Mouse (Mus musculus) layer of hippocampus, adult 11-12 months (tissue): ENCODE results near the gene Gm45837.

Experiments
- DNase-seq: peaks from one replicate; pipeline ENCODE4 v3.0.0; 2022; ENCODE audit warnings: low spot score

Gene Gm45837

DNA sequence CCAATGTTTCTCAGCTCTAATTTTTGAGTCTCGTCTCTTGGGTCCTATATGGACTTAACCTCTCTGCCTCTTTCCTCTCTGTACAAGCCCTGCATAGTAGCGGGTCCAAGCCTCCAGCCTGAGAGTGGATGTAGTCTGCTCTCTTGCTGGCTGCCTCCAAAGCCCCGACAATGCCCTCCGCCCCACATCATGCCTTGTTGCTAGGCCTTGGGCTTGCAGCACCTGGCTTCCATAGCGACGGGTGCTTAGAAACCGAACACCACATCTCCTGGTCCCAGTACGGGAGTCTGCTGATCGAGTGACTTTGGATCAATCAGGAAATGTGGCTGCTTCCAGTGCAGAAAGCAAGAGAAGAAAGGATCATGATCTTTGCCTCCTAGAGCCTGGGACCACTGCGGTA, 32.4 kb downstream of the Gm45837 start:
- DNase-seq = no peak

DNA sequence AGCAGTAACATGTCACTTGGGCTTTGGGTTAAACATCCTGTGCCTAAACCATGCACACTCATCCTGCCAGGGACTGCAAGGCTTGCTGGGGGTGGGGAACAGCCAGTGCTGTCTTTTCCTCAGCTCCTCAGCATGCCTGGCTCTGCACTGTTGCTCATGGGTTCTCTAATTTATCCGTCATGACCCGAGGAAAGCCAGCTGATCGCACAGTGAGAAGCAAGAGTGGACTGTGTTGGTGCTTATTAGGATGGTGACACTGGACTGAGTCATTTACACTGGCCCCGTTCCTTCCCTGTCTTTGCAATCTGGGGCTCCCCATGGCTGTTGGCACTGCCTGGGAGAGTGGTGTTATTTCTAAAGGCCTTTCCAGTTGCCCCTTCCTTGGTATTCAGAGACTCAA, 33.5 kb downstream of the Gm45837 start:
- no peak for DNase-seq

DNA sequence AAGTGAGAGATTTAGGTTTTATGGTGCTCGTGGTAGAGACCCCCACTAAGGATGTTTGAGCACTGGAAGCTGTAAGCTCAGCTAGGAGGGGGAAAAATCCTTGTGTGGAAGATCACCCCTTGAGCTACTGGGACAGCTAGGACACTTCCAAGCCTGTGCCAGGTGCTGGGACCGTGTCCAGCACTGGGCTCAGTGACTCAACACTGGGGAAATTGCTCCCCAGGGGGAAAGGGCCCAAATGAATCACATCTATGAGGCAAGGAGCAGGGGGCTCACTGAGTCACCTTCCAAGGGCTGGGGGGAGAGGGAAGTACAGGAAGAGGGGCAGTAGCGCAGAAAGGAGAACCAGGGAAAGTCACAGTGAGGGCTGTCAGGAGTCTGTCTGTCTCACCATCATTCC, 39.2 kb downstream of the Gm45837 start:
- no peak for DNase-seq

DNA sequence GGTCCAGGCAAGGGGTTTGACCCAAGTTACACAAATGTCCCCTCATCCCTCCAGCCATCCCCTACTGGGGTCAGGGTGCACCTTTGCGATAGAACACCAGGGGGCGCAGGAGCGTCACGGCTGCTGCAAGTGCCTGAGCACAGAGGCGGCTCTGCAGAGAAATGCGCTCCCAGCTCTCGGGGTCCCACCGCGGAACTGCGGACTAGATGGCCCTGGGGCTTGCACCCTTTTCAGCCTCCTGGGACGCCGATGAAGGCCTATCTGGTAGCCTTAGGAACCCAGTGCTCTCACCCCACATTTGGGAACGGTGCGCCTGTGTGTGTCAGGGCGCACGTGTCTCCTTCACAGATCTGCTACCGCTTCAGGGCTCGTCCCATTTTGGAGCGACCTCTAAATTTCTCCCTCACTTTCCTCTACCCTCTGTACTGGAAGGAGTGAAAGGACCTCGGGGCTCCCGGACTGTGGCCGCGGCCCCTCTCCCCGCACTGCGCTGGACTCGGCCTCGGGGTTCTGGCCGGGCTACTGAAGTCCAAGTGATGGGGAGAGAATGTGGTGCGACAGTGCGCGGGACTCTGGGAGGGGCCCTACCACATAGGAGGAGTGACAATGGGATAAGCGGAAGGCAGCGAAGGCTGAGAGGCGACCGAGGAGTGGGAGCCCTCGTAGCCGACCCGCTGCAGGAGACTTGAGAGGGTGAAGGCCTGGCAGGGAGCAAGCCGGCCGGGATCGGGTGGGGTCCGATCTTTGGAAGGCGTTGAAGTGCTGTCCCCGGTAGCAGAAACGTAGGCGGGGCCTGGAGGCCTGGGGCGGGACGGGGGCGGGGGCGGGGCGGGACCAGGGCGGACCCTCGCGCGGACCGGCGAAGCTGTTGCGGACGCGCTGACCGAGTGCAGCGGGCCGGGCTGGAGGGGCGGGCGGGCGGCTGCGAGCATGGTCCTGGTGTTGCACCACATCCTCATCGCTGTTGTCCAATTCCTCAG, 40.0 kb downstream of the Gm45837 start:
- peak; percentile 89 for DNase-seq

DNA sequence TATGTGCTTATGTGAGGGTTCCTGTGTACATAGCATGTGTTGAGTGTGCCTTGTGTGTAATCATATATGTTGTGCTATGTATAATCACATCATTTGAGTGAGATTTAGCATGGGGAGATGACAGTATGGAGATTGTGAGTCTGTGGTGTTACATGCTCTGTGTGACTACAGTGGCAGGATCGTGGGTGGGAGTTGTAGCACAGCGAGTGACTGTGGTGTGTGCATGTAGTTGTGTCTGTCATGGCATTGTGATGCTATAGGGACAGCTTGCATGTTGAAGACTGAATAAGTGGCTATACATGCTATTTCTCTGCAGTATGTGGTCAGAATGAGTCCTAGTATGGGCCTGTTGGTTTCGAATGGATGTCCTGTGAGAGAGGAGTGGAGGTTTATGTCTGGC, 42.0 kb downstream of the Gm45837 start:
- DNase-seq = no peak

DNA sequence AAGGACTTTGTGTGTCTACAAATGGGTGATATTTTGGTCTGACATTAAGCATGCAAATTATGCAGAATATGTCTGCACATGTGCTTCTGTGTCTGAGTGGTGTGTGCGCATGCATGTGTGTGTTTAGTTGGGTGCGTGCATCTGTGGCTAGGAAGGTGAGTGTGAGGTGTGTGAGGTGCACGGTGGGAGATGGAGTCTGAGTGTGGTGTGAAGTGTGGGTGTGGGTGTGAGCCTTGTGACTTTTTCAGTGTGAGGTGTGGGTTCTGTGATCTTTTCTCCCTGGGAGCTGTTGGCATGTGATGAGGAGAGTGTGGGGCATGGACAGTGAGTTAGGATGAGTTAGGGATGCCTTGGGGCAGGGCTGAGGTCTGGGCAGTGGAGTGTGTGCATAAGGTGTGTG, 42.6 kb downstream of the Gm45837 start:
- no peak for DNase-seq

DNA sequence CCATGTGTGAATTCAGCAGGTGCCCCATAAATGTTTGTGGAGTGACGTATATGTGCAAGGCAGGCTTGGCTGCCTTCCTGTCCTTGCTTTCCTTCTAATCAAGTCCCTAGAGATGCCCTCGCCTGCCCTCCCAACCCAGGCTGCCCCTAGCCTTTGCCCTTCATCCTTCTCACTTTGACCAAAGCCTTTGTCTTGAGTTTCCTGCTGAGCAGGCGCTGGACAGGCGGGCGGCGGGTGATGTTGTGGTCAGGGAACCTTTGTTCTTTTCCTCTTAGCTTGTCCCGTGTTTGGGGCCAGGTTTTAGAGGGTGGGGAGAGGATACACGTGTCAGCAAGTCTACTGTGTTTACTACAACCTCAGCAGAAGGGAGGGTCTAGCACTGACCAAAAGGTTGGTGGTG, 43.0 kb downstream of the Gm45837 start:
- DNase-seq = no peak

DNA sequence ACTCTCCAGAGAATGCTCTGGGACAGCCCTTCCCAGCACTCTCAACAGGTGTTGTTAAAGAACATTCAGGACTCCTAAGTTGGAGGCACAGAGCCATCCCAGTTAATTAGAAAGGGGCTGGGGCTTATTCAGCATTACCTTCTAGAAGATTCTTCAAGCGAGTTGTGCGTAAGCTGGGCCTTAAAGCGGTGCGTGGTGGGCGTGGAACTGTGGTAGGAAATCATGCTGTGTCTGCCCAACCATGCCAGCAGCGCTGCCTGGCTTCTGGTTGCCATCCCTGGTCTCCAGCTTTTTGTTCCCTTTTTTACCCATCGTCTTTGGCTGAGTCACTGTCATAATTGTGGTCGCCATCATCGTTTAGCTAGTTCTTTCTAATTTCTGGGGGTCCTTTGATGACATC, 43.8 kb downstream of the Gm45837 start:
- no peak for DNase-seq

DNA sequence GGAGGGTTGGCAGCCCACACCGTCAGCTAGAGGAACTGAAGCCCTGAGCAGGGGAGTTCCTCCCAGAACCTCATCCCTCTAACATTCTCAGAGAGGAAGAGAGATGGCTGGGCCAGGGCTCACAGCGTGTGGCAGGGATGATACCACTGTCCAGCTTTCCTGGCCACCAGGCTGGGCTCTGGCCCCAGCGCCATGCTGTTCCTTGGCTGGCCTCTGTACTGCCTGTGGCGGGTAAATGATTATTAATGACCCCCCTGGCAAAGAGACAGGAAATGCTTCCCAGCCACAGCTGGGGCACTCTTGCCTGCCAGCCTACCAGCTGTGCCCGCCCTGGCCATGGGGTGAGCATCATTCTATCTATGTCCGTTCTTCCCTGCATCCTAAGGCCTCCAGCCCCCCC, 44.5 kb downstream of the Gm45837 start:
- no peak for DNase-seq

DNA sequence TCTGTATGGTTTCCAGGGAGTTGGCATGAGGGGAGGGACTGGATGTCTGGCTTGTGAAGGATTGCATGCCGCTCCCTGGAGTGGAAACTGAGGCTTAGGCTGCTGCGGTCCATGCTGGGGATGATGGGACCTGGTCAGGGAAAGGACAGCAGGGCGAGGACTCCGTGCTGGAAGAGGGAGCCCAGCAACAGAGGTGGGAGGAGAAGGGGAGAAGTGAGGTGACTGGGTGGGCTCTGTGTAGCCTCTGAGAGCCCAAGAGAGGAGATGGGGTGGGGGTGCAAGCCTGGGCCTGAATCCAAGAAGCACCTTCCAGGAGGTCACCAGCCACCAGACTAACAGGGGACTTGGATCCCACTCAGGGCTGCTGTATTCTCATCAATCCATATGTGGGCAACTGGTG, 45.6 kb downstream of the Gm45837 start:
- no peak for DNase-seq

DNA sequence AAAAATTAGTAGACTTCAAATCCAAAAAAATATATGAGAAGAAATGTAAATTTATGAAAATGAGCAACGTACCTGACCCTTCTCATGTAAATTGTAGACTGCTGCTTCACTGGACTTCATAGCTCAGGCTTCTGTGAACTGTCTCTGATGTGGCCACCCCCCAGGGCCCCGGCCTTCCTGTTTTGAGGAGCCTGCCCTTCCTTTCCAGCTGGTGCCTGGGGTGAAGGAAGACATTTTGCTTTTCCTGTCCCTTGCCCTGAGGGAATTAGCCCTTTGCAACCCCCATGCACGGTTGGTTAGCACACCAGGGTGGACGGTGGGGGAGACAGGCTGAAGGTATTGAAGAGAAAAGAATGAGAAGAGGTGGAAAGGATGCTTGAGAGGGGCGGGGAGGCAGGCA, 46.1 kb downstream of the Gm45837 start:
- no peak for DNase-seq

DNA sequence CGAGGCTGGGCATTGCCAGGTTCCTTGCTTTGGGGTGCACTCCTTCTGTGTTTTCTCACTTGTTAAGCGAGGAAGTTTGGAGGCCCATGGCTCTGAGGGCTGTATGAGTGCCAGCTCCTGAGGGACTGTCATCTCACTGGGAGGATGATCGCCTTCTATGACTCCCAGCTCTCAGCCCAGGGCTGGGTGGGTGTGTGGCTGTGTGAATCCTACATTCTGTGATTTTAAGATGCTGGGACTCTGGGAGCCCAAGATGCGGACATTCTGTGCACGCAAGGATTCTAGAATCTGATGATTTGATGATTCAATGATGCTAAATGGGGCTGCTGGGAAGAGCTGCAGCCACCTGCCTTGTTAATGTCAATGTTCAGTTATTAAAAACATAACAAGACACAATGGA, 46.6 kb downstream of the Gm45837 start:
- DNase-seq = no peak

DNA sequence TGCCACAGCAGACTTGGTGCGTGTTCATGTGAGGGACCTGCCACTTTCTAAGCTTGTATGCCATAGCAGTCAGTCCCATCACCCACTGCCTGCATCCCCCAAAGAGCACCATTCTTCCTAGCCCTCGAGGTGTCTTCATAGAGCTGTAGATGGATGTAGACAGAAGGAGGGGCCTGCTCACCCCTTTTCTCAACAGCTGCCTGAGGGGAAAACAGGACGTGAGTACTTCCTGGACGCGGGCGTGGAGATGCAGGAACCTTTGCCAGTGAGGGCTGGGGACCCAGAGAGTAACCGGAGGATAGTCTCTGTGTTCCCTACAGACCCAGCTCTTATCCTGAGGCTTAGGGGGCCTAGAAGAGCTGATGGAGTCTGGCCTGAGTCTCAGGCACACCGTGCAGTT, 47.1 kb downstream of the Gm45837 start:
- no peak for DNase-seq

DNA sequence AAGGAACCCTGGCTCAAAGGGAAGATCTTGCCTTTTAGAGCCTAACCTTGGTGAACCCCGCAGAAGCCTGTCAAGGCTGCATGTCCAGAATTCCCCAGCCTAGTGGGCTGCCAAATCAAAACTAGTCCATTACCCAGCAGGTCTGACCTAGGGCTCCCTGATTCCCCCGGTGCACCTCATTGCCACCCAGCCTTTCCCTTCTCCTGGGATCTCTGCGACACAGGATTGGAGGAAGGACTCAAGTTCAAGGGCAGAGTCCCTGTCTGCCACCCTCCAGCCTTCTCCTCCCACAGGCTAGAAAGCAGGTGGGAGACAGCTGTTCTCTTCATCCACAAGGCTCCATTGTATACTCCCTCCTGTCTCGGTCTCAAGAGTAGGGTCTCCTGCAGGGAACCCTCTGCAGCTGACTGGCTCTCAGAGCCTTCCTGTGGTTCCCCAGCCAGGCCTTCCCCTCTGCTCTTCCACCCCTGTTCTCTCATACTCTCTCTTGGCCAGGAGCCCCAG, 47.6 kb downstream of the Gm45837 start:
- DNase-seq = no peak

DNA sequence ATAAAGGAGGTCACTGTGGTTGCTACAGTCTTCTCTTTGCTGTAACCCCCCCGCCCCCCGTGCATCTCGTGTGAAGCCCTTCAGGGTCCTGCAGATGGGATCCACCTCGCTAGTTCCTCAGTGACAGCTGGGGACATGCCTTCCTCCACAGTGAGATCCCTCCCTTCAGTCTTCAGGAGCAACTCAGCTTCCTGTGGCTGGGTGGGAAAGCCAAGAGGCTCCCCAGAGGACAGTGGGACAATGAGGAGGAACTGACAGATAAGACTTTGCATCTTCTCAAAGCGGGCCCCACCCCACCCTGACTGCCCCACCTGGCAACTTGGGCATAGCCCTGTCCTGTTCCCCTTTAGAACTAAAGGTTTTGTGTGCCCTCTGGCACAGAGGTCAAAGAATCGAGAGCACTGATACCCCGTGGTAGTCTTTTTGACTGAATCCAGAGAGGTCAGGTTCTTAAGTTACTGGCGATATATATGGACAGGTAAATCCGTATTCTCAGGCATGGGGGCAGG, 48.7 kb downstream of the Gm45837 start:
- DNase-seq = no peak

DNA sequence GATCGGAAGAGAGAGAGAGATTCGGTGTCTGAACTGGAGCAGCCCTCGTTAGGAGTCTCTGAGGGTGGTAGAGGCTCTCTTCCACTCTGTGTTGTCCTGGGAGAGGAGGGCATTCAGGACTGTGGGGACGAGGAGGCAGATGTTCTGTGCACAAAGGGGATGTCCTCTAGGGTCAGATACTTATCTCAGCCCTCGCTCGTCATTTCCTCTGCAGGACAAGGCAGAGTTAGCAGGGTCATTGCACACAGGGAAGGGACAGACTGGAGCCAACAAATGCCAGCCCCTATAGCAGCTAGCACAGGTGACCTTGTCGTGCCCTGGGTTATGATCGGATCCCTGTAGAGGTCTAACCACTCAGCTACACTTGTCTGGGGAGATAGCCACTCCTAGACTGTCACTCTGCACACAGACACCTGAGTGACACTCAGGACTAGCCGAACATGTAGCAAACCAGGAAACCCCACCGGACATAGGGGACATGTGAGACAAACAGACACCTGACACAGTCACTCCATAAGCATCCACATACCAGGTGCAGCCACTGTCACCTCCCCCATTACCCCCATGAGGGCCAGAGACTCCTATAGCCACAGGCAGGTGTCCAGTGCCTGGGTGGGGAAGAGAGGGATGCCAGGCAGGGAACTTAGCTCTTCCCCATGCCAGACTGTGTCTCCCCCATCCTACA, 49.4 kb downstream of the Gm45837 start:
- no peak for DNase-seq

DNA sequence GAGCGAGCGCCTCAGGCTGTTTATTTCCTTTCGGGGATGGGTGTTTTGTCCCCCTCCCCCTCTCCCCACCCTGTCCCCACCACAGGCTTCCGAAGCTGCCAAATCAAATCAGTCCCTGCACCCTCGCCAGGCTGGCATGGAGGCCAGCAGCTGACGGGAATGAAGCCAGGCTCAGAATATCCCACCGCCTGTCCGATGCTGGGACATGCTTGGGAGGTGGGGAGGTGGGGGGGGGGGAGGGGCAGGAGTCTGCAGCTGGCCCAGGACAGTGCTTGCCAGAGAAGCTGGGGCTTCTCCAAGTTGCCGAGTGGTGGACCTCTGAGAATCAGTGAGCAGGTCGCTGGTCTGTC, 49.9 kb downstream of the Gm45837 start:
- DNase-seq = peak; percentile 63

DNA sequence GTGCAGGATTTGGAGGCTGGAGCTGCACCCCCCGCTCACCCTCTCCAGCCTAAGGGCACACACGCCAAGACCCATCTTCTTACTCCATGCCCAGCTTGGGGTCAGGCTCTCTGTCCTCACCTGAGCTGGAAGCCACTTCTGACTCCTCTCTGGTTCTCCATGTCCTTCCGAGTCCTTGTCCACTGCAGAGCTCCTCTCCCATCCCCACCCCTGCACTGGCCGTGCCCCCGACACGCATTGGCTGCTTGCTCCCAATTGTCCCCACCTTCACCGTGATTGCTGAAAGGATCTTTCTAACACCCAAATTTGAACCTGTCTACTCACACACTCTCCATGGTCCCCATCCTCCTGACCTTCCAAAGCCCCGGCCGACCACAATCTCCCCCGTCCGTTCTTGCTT, 50.9 kb downstream of the Gm45837 start:
- DNase-seq = no peak

DNA sequence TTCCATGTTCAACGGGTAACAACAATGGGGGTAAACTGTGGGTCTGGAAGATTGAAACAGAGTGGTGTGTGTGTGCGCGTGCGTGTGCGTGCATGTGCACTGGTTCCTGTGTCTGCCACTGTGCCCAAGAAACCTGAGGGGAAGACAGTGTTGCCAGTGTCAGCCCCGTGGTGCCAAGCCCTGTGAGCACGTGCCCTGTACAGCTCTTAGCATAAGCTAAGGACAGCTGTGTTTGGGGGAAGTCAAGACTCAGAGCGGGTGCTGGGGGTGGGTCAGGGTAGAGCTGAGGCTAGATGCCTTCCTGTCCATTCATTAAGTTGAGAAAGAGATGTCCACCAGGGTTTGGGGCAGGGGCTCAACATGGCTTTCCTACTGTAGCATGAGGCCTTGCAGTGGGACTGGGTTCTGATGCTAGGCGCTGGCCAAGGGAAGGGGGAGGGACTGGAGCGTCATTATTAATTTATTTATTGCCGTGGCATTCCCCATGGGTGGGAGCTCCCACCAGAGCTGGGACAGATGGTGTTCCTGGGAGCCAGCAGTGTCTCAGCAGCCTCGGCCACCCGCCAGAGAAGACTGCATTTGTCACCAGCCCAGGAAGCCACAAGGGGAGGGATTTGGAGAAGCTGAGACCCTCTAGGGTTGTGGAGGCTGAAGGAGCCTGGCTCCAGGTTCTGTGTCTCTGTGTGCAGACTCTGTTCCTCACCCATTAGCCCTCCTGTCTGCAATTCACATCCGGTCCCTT, 51.8 kb downstream of the Gm45837 start:
- peak; percentile 87 for DNase-seq

DNA sequence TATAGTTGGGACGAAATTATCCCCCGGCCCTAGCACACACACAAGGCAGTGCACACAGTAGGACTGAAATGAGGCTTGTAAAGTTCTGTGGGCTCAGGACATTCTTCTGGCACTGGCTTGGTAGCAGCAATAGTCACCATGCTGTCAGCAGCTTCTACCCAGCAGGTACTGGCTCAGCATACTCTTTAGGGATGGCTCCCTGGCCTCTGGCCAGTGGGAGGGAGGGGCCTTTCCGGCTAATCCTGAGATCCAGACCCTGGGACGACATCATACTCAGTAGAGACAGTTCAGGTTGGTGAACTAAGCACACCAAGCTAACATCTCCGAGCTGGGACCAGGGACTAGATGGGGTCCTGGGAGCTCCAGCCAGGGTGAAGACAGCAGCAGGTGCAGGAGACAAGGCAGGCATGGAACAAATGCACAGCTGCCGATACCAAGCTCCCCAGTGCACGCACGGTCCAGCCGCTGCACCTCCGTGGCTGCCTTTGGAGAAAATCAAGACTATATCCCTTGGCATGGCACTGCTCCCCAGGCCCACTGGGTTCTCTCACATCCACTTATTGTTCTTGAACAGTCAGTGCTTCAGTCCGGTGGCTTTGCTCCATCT, 53.1 kb downstream of the Gm45837 start:
- no peak for DNase-seq

DNA sequence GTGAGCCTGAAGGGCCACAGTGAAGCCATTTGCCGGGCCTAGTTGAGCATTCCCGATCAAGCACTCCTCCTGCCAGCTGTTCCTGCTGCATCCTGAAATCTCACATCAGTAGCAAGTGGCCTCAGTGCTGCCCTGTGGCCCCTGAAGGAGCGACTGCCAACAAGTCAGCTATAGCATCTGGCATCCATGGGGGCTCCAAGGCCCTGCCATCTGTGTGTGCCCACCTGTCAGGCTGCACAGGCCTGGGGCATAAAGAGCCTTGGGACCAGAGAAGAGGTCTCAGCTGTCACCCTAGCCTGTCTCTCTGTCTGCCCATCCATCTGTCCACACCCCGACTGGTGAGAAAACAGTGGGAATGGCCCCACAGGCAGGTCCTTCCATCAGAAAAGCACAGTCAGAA, 54.2 kb downstream of the Gm45837 start:
- no peak for DNase-seq

DNA sequence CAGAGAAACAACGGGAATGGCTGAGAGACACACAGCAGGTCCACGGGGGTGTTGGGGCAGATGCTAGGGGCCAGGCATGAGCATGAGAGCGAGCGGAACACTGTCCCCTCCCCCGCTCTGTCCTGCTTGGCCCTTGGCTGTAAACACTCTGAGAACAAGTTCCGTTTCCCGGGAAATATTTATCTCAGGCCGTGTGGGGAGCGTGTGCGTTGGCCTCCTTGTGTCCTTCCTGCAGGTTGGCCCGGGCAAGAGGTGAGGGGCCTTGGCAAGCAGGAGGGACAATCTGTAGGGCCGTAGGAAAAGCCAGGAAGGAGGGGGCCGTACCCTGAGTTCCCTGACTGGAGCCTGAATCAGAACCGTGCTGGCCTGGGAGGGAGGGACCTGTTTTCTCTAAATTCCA, 54.7 kb downstream of the Gm45837 start:
- no peak for DNase-seq
